Mouse (Mus musculus) cortical plate, adult 2 months (tissue): ENCODE results near the gene Rasgef1a.

Experiments
- CTCF ChIP-seq: fragments of 200-500 bp; IDR thresholded peaks from 2 replicates; pipeline ENCODE4 v1.5.1; 2011; ENCODE audit warnings: mild to moderate bottlenecking, control low read depth, low read length; ENCODE audit not compliant: insufficient read depth; ENCODE audit errors: extremely low read depth
- POLR2A ChIP-seq: fragments of 200-500 bp; IDR thresholded peaks from 2 replicates; pipeline ENCODE4 v1.6.1; 2011; ENCODE audit warnings: mild to moderate bottlenecking, low read length, control low read depth; ENCODE audit not compliant: insufficient read depth; ENCODE audit errors: extremely low read depth

- no peak for TF ChIP-seq CTCF
- no peak for TF ChIP-seq POLR2A
Observed at GRCm38 (mm10) chr6:118019569-118019968, 8.3 kb downstream of the Rasgef1a start.
